Comparison of ENCODE assay signal across 12 mouse cellular contexts in the genomic region with DNA sequence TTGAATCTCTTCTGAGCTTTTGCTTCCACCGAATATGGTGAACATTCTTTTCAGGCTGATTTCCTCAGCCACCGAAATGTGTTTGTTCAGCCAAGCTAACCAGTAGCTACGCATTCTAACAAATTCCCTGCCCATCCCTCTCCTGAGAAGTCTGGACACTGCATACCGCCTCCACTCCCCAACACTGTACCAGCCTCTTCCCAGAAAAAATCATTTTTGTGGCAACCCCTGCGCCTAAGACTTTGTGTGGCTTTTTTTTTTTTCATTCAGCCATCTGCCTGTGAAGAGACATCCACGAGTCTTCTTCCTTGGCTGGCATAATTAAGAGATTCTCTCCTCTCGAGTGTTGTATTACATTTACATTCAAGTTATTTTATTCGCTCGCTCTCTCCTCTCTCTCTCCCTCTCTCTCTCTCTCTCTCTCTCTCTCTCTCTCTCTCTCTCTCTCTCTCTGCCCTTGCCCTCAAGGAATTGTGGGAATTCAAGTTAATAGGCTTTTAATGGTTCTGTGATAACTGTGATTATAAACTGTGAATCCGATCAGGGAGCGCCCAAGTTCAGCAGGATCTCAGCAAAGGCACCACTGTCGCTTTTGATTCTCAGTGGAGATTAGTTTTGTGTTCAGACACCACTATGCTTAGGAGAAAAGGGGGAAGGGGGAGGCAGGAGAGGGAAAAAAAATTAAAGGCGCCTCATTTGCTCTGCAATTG. TPM values are rescaled to one million over a fixed set of nuclear protein-coding genes. Genes with fewer than 3 reads are reported as not detected.
DNase-seq lines count a peak whose midpoint lies in the region; ATAC-seq lines count a peak whose summit lies in the region.
"Had no signal": no experiment of that assay in that cellular context is flagged by ENCODE, and none has a peak within 500 bp of the region (broad histone marks: within the 10 kb centered on the region; RNA-seq: fewer than 3 reads in every experiment).

No protein-coding gene starts in this region.

- H3K27ac ChIP-seq in forebrain, embryonic 12.5 days, result peak overlapping the region; percentile 50; the same call in 1 of the 2 replicates
- no peak overlapping the region for H3K27ac ChIP-seq in forebrain, embryonic 11.5 days (ENCODE audit: low read depth, low read length)
- H3K27ac ChIP-seq in embryonic facial prominence, embryonic 14.5 days (replicated peaks; ENCODE audit: low read depth, low read length), result peak overlapping the region; percentile 41; the same call in 1 of the 2 replicates
- peak overlapping the region; percentile 39 for H3K27ac ChIP-seq in midbrain, embryonic 15.5 days
- H3K27ac ChIP-seq: liver, embryonic 13.5 days had no signal

- no peaks in the 10 kb centered on the region for H3K36me3 ChIP-seq in forebrain, embryonic 12.5 days (replicated peaks)
- no peaks in the 10 kb centered on the region for H3K36me3 ChIP-seq in forebrain, embryonic 11.5 days (ENCODE audit: control insufficient read depth, insufficient read depth, low read length)
- H3K36me3 ChIP-seq in embryonic facial prominence, embryonic 14.5 days (ENCODE audit: control insufficient read depth, insufficient read depth, low read length), result no peaks in the 10 kb centered on the region
- H3K36me3 ChIP-seq in midbrain, embryonic 15.5 days (replicated peaks), result no peaks in the 10 kb centered on the region
- H3K36me3 ChIP-seq: liver, embryonic 13.5 days had no signal

- 59% methylated on average over 13 of the region's 13 CpGs for WGBS in forebrain, embryonic 12.5 days
- WGBS in forebrain, embryonic 11.5 days, result 66% methylated on average over 13 of the region's 13 CpGs
- WGBS in embryonic facial prominence, embryonic 14.5 days, result 47% methylated on average over 13 of the region's 13 CpGs
- WGBS in midbrain, embryonic 15.5 days, result 33% methylated on average over 13 of the region's 13 CpGs

- DNase-seq in forebrain, embryonic 11.5 days (ENCODE audit: low spot score), result no peak
- DNase-seq in left cerebral cortex, postnatal 25 days (ENCODE audit: low spot score in 2 of 2), result peak; percentile 25 to 79
- DNase-seq in left cerebral cortex, adult 8-10 months (ENCODE audit: low spot score in 2 of 2), result no peak
- no peak for DNase-seq in embryonic facial prominence, embryonic 14.5 days (ENCODE audit: low spot score)
- no peak for DNase-seq in urinary bladder, postnatal 14 days (ENCODE audit: low spot score)
- DNase-seq in urinary bladder, postnatal 36 days (ENCODE audit: low spot score in 2 of 2), result no peak
- DNase-seq: heart, adult 11 months; liver, embryonic 13.5 days had no signal

- no peaks in the 10 kb centered on the region for H3K27me3 ChIP-seq in forebrain, embryonic 12.5 days
- H3K27me3 ChIP-seq in forebrain, embryonic 11.5 days (ENCODE audit: control insufficient read depth, insufficient read depth, low read length), result no peaks in the 10 kb centered on the region
- no peaks in the 10 kb centered on the region for H3K27me3 ChIP-seq in embryonic facial prominence, embryonic 14.5 days (replicated peaks; ENCODE audit: control insufficient read depth, insufficient read depth, low read length)
- no peaks in the 10 kb centered on the region for H3K27me3 ChIP-seq in midbrain, embryonic 15.5 days (replicated peaks)
- H3K27me3 ChIP-seq: liver, embryonic 13.5 days had no signal

- ATAC-seq in forebrain, embryonic 12.5 days (ENCODE audit: low FRiP score), result no peak
- no peak for ATAC-seq in forebrain, embryonic 11.5 days (replicated peaks; ENCODE audit: low FRiP score)
- no peak for ATAC-seq in embryonic facial prominence, embryonic 14.5 days (ENCODE audit: low read depth)
- no peak; the same call in 1 of the 2 replicates for ATAC-seq in midbrain, embryonic 15.5 days (replicated peaks)

- no peaks in the 10 kb centered on the region for H3K9me3 ChIP-seq in forebrain, embryonic 12.5 days
- H3K9me3 ChIP-seq in forebrain, embryonic 11.5 days (ENCODE audit: control insufficient read depth, low read length), result no peaks in the 10 kb centered on the region
- H3K9me3 ChIP-seq in embryonic facial prominence, embryonic 14.5 days (ENCODE audit: control insufficient read depth, low read length), result no peaks in the 10 kb centered on the region
- no peaks in the 10 kb centered on the region for H3K9me3 ChIP-seq in midbrain, embryonic 15.5 days
- H3K9me3 ChIP-seq: liver, embryonic 13.5 days had no signal

- H3K4me1 ChIP-seq in forebrain, embryonic 12.5 days, result peaks cover 20% of the 10 kb centered on the region
- H3K4me1 ChIP-seq in forebrain, embryonic 11.5 days (replicated peaks; ENCODE audit: control insufficient read depth, insufficient read depth, low read length), result no peaks in the 10 kb centered on the region
- H3K4me1 ChIP-seq in embryonic facial prominence, embryonic 14.5 days (ENCODE audit: control insufficient read depth, insufficient read depth, low read length), result peaks cover 13% of the 10 kb centered on the region; the same call in 1 of the 2 replicates
- peaks cover 30% of the 10 kb centered on the region for H3K4me1 ChIP-seq in midbrain, embryonic 15.5 days
- H3K4me1 ChIP-seq: liver, embryonic 13.5 days had no signal

- intact Hi-C loops in left cerebral cortex, postnatal 25 days (cut with DNase I), result loop anchor here (1.0 kb wide), 1 partner anchor 28 kb away; no protein-coding TSS in a partner anchor

- H3K4me3 ChIP-seq in forebrain, embryonic 12.5 days (replicated peaks), result no peak overlapping the region
- H3K4me3 ChIP-seq in forebrain, embryonic 11.5 days (ENCODE audit: low read depth, low read length), result no peak overlapping the region
- no peak overlapping the region for H3K4me3 ChIP-seq in embryonic facial prominence, embryonic 14.5 days (ENCODE audit: low read depth, low read length)
- no peak overlapping the region for H3K4me3 ChIP-seq in midbrain, embryonic 15.5 days
- H3K4me3 ChIP-seq: liver, embryonic 13.5 days had no signal

- no peak overlapping the region for H3K9ac ChIP-seq in forebrain, embryonic 12.5 days
- H3K9ac ChIP-seq in forebrain, embryonic 11.5 days (ENCODE audit: low read length), result no peak overlapping the region
- 0 out of 2 replicates have a peak overlapping the region, but pooled peaks have one; percentile 17 for H3K9ac ChIP-seq in embryonic facial prominence, embryonic 14.5 days (ENCODE audit: low read depth, low read length)
- no peak overlapping the region for H3K9ac ChIP-seq in midbrain, embryonic 15.5 days
- H3K9ac ChIP-seq: liver, embryonic 13.5 days had no signal

- H3K4me2 ChIP-seq in forebrain, embryonic 12.5 days, result 0 out of 2 replicates have a peak overlapping the region, but pooled peaks have one; percentile 21
- no peak overlapping the region for H3K4me2 ChIP-seq in forebrain, embryonic 11.5 days (ENCODE audit: low read depth, low read length, severe bottlenecking)
- H3K4me2 ChIP-seq in embryonic facial prominence, embryonic 14.5 days (ENCODE audit: low read depth, low read length), result peak overlapping the region; percentile 34
- H3K4me2 ChIP-seq in midbrain, embryonic 15.5 days, result peak overlapping the region; percentile 32
- H3K4me2 ChIP-seq: liver, embryonic 13.5 days had no signal

RNA-seq across cellular contexts. Expression of a gene that starts 6.8 kb away (rescaled TPM):
- not detected in 2 replicates for polyA plus RNA-seq in forebrain, embryonic 12.5 days (2016; fragmentation: Nextera tagmentation; extraction: Ambion mirVana)
- polyA plus RNA-seq in forebrain, embryonic 11.5 days (2014; fragmentation: Nextera tagmentation; extraction: Ambion mirVana), result not detected in 2 replicates
- not detected for total RNA-seq in left cerebral cortex, postnatal 25 days (2021)
- not detected for total RNA-seq in left cerebral cortex, adult 8-10 months (2022)
- not detected in 2 replicates for polyA plus RNA-seq in embryonic facial prominence, embryonic 14.5 days (2014; fragmentation: Nextera tagmentation; extraction: Ambion mirVana)
- polyA plus RNA-seq in midbrain, embryonic 15.5 days (2015; fragmentation: Nextera tagmentation; extraction: Ambion mirVana), result 0.18 TPM in 1 of 2 replicates, not detected in the other
- total RNA-seq: heart, postnatal 4 days; monocyte, adult 5-6 weeks had no signal
- polyA plus RNA-seq: liver, embryonic 13.5 days had no signal

RNA-seq across cellular contexts. Expression of a gene that starts 28.6 kb away (rescaled TPM):
- polyA plus RNA-seq in forebrain, embryonic 12.5 days (2016; fragmentation: Nextera tagmentation; extraction: Ambion mirVana), result 32.1 and 34.4 TPM in 2 replicates
- 32.2 and 36.1 TPM in 2 replicates for polyA plus RNA-seq in forebrain, embryonic 11.5 days (2014; fragmentation: Nextera tagmentation; extraction: Ambion mirVana)
- 10 to 100 TPM; 22.0 to 22.7 TPM for total RNA-seq in left cerebral cortex, postnatal 25 days (2021)
- 10 to 100 TPM; 22.1 to 24.3 (median 22.8) TPM for total RNA-seq in left cerebral cortex, adult 8-10 months (2022)
- polyA plus RNA-seq in embryonic facial prominence, embryonic 14.5 days (2014; fragmentation: Nextera tagmentation; extraction: Ambion mirVana), result 19.7 and 22.8 TPM in 2 replicates
- polyA plus RNA-seq in midbrain, embryonic 15.5 days (2015; fragmentation: Nextera tagmentation; extraction: Ambion mirVana), result 20.4 and 20.5 TPM in 2 replicates

Comparison
In these comparisons a context has a peak if more than half of its experiments do, and no peak if none do; other contexts are left out.
1. DNase-seq: peak in left cerebral cortex, postnatal 25 days (2 of 2); none in forebrain, embryonic 11.5 days (single experiment), left cerebral cortex, adult 8-10 months (0 of 2), embryonic facial prominence, embryonic 14.5 days (single experiment), urinary bladder, postnatal 14 days (single experiment) and urinary bladder, postnatal 36 days (0 of 2).